Mouse (Mus musculus): ENCODE results near the gene Perm1. TPM values are rescaled to one million over a fixed set of nuclear protein-coding genes. Genes with fewer than 3 reads are reported as not detected.

Perm1 gene
- polyA plus RNA-seq, 1 experiment from 2014 or later, result 0.45 TPM

DNA sequence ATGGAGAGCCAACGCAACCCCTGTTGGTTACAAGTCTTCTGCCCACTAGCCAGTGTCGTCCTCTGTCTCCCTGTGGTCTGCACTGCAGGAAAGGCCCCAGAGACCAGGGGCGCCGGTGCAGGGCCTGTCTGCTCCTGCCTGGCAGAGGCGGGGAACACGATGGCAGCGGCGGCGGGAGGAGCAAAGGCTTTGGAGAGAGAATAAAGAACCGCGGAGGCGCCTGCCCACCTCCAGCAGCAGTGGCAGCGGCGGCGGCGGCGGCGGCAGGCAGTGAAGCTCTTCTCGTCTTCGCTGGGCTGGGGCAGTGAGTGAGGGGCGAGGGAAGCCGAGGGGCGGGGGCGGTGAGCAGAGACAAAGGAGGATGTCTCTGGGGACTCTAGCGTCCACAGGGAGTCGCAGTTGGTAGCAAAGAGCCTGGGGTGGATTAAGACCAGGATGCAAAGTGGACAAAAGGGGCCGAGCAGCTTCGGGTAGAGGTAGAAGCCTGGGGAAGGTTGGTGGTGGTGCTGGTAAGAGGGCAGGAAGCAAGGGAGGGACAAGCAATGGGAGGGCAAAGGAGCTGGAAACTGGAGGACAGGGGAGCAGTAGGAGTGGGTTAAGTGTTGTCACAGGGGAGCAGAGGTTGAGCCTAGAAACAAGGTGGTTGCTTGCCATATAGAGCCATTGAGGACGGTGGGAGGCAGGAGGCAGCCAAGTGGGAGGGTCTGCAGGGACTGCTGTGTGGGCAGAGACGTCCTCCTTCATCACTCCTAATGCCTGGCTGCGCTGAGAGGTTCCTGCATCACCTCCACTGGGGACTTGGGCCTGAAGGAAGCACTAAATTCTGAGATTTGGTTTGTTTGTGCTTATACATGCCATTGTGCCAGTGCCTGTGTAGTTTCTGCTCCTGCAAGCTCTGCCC is 29.5 kb upstream of the Perm1 start:
- H3K4me3 ChIP-seq (ENCODE audit: low read length), result peak overlapping the region; percentile 20
- no peak overlapping the region for H3K27ac ChIP-seq (ENCODE audit: low read length)
- H3K9me3 ChIP-seq (ENCODE audit: control insufficient read depth, low read length), result no peaks in the 10 kb centered on the region
- no peaks in the 10 kb centered on the region for H3K27me3 ChIP-seq (ENCODE audit: control insufficient read depth, insufficient read depth, low read depth, low read length)
- peaks cover 23% of the 10 kb centered on the region for H3K4me1 ChIP-seq (replicated peaks; ENCODE audit: control insufficient read depth, insufficient read depth, low read length)
- ATAC-seq (ENCODE audit: low read depth), result no peak
- peak overlapping the region; percentile 43 for H3K9ac ChIP-seq (ENCODE audit: low read length)
- H3K36me3 ChIP-seq (ENCODE audit: control insufficient read depth, insufficient read depth, low read length), result peaks cover 12% of the 10 kb centered on the region
- H3K4me2 ChIP-seq (ENCODE audit: low read depth, low read length), result peak overlapping the region; percentile 39
- 27% methylated on average over 31 of the region's 31 CpGs for WGBS

DNA sequence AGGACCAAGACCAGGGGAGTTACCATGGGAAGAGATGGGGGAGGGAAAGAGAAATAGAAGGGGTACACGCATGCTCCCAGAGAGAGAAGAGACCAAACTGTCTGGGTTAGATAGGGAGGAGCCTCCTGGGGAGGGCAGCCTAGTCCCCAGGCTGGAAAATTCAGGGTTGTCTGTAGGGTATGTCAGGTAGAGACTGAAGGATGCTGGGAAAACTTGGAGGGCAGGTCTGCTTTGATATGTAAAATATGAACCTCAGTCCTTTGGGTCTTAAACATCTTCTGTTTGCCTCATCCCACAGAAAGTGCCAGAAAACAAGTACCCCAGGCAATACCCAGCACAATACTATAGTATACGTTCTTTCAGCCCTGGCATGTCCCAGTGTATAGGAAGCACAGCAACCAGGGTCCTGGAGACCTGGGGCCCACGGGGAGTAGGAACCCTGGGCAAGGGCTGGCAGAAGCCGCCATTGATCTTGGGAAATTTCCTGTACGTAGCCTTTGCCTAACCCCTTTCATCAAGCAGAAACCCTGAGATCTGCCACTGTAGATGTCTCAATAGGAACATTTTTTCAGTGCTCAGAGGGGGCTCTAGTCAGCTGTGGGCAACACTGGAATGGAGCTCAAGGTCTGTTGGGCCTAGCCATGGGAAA is 27.4 kb upstream of the Perm1 start:
- H3K27ac ChIP-seq (ENCODE audit: low read length), result no peak overlapping the region
- no peak overlapping the region for H3K4me2 ChIP-seq (ENCODE audit: low read depth, low read length)
- no peaks in the 10 kb centered on the region for H3K27me3 ChIP-seq (ENCODE audit: control insufficient read depth, insufficient read depth, low read depth, low read length)
- no peak for ATAC-seq (ENCODE audit: low read depth)
- 75% methylated on average over 5 of the region's 5 CpGs for WGBS
- peaks cover 34% of the 10 kb centered on the region for H3K4me1 ChIP-seq (replicated peaks; ENCODE audit: control insufficient read depth, insufficient read depth, low read length)
- no peak overlapping the region for H3K9ac ChIP-seq (ENCODE audit: low read length)
- peaks cover 12% of the 10 kb centered on the region for H3K36me3 ChIP-seq (ENCODE audit: control insufficient read depth, insufficient read depth, low read length)
- H3K4me3 ChIP-seq (ENCODE audit: low read length), result no peak overlapping the region
- H3K9me3 ChIP-seq (ENCODE audit: control insufficient read depth, low read length), result no peaks in the 10 kb centered on the region

DNA sequence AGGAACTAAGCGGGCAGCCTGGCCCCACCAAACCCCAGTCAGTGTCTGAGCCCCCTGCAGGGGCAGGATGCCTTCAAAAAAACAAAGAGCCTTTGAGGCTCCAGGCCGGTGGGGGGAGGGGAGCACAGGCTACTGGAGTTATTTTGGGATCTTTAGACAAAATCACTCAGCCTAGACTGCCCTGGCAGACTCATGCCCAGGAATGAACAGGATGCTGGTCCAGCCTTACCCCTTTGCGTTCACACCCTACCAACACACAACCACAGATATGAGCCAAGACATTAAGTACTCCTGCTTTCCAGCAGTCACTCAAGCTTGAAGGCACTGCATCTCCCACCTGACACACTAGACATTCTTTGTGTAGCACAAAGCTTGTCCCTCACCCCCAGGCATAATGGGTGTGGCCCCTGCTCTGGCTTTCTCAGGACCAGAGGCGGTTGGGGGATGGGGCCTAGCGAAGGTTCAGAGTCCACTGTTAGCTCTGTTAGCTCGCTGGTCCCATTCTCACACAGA is 26.8 kb upstream of the Perm1 start:
- Histone ChIP-seq H3K36me3 (ENCODE audit: control insufficient read depth, insufficient read depth, low read length) (peaks cover 12% of the 10 kb centered on the region), H3K4me2 (ENCODE audit: low read depth, low read length) (no peak overlapping the region)

DNA sequence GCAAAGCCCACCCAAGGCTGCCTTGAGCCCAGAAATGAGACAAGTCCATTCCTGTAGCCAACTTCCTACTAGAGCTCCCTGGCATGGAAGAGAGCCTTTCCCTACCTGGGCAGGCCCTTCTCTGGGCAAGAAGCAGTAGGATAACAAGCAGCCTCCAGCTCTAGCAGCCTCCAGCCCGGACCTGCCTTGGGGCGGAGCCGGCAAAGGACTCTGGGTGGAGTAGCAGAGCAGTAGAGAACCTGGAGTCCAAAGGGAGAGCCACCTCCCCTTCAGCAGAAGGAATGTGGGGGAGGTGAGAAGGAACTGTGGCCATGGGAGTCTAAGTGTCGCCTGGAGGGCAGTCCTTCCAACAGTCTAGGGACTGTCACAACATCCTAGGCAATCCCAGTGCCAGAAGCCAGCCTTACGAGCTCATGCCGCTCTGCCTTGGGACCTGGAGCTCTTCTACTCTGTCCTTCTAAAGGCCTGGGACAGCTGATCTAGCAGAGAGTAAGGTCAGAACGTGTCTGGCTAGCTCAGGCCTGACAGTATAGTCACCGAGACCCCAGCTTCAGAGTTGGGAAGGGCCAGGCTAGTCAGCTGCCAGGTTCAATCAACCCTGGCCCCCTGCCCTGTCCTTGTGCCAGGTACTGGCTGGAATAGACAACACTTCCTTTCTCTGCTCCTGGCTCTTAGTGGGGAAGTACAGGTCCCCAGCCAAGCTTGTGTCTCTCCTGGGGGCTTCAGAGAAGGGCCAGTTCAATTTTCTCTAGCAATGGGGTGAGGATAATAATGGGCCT is 23.1 kb upstream of the Perm1 start:
- Histone ChIP-seq H3K27me3 (ENCODE audit: control insufficient read depth, insufficient read depth, low read depth, low read length) (no peaks in the 10 kb centered on the region), H3K4me3 (ENCODE audit: low read length) (0 out of 2 replicates have a peak overlapping the region, but pooled peaks have one; percentile 14), H3K4me1 (replicated peaks; ENCODE audit: control insufficient read depth, insufficient read depth, low read length) (peaks cover 56% of the 10 kb centered on the region), H3K9ac (ENCODE audit: low read length) (peak overlapping the region; percentile 51), H3K4me2 (ENCODE audit: low read depth, low read length) (peak overlapping the region; percentile 42), H3K9me3 (ENCODE audit: control insufficient read depth, low read length) (no peaks in the 10 kb centered on the region), H3K36me3 (ENCODE audit: control insufficient read depth, insufficient read depth, low read length) (peaks cover 9% of the 10 kb centered on the region), H3K27ac (ENCODE audit: low read length) (peak overlapping the region; percentile 97)
- ATAC-seq (ENCODE audit: low read depth), result peak; percentile 47
- 38% methylated on average over 8 of the region's 8 CpGs for WGBS

More for the DNA sequence above, 26.8 kb upstream of the Perm1 start:
- Histone ChIP-seq H3K9me3 (ENCODE audit: control insufficient read depth, low read length) (no peaks in the 10 kb centered on the region), H3K4me3 (ENCODE audit: low read length) (no peak overlapping the region), H3K27me3 (ENCODE audit: control insufficient read depth, insufficient read depth, low read depth, low read length) (no peaks in the 10 kb centered on the region), H3K4me1 (replicated peaks; ENCODE audit: control insufficient read depth, insufficient read depth, low read length) (peaks cover 40% of the 10 kb centered on the region), H3K9ac (ENCODE audit: low read length) (0 out of 2 replicates have a peak overlapping the region, but pooled peaks have one; percentile 4), H3K27ac (ENCODE audit: low read length) (peak overlapping the region; percentile 53; the same call in 1 of the 2 replicates)
- 33% methylated on average over 6 of the region's 6 CpGs for WGBS
- ATAC-seq (ENCODE audit: low read depth), result peak; percentile 27; the same call in 1 of the 2 replicates

DNA sequence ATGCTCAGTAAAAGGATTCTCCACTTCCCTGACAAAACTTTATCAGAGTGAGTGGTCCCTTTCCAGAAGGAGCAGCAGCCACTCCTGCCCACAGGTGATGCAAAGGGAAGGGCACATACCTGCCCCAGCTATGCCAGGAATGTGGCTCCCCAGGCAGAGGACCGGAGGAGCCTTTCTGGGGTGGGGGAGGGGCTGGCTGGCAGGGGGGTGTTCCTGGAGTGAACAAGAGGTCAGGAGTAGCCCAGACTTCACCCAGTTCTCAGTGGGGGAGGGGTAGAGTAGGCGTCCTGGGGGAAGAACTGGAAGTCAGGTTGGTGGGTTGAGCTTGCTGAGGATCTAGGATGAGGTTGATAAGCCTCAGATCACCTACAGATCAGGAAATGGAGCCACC is 22.5 kb upstream of the Perm1 start:
- H3K4me3 ChIP-seq (ENCODE audit: low read length), result 0 out of 2 replicates have a peak overlapping the region, but pooled peaks have one; percentile 16
- ATAC-seq (ENCODE audit: low read depth), result peak; percentile 21; the same call in 1 of the 2 replicates
- H3K27ac ChIP-seq (ENCODE audit: low read length), result peak overlapping the region; percentile 97
- peak overlapping the region; percentile 42; the same call in 1 of the 2 replicates for H3K4me2 ChIP-seq (ENCODE audit: low read depth, low read length)
- peaks cover 9% of the 10 kb centered on the region for H3K36me3 ChIP-seq (ENCODE audit: control insufficient read depth, insufficient read depth, low read length)
- H3K4me1 ChIP-seq (replicated peaks; ENCODE audit: control insufficient read depth, insufficient read depth, low read length), result peaks cover 56% of the 10 kb centered on the region
- no peaks in the 10 kb centered on the region for H3K9me3 ChIP-seq (ENCODE audit: control insufficient read depth, low read length)
- H3K27me3 ChIP-seq (ENCODE audit: control insufficient read depth, insufficient read depth, low read depth, low read length), result no peaks in the 10 kb centered on the region
- peak overlapping the region; percentile 51; the same call in 1 of the 2 replicates for H3K9ac ChIP-seq (ENCODE audit: low read length)
- WGBS, result 28% methylated on average over 2 of the region's 2 CpGs

DNA sequence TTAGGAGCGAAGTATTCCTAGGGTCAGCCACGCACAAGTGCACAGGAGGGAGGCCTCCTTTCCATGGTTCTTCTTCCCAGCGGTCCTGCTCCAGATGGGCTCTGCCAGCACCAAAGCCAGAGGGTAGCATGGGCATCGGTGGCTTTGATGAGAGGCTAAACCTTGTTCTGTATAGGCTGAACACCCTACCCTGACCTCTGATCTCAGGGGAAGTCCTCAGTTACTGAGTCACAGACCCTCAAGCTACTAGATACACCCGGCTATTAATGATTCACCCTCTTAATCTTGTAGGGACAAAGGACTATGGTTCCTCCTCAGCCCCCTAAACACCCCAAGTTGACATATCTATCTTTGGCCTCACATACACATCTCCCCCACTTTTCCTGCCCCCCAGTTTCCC is 21.8 kb upstream of the Perm1 start:
- Histone ChIP-seq H3K4me1 (replicated peaks; ENCODE audit: control insufficient read depth, insufficient read depth, low read length) (peaks cover 49% of the 10 kb centered on the region), H3K9me3 (ENCODE audit: control insufficient read depth, low read length) (no peaks in the 10 kb centered on the region), H3K4me3 (ENCODE audit: low read length) (peak overlapping the region; percentile 16; the same call in 1 of the 2 replicates), H3K4me2 (ENCODE audit: low read depth, low read length) (peak overlapping the region; percentile 32; the same call in 1 of the 2 replicates), H3K36me3 (ENCODE audit: control insufficient read depth, insufficient read depth, low read length) (peaks cover 9% of the 10 kb centered on the region), H3K27ac (ENCODE audit: low read length) (peak overlapping the region; percentile 88), H3K9ac (ENCODE audit: low read length) (no peak overlapping the region), H3K27me3 (ENCODE audit: control insufficient read depth, insufficient read depth, low read depth, low read length) (no peaks in the 10 kb centered on the region)
- 46% methylated on average over 5 of the region's 5 CpGs for WGBS
- no peak for ATAC-seq (ENCODE audit: low read depth)

DNA sequence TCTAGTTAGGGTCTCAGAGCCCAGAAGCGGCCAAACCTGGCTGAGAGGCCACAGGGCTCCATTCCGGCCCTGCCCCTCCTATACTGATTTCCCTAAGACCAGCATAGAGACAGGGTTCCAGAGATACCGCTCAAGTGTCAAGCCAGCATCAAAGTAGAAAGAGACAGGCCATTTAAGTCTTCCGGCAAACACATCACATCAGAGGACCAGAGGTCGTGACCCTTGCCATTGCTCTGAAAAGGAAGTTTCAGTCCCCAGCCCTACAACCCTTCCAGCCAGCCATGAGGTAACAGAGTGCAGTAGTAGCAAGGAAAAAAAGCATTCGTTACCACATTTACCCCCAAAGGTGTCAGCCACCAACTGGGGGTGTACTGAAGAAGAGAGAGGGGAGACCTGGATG is 21.3 kb upstream of the Perm1 start:
- Histone ChIP-seq H3K4me2 (ENCODE audit: low read depth, low read length) (peak overlapping the region; percentile 98), H3K4me1 (replicated peaks; ENCODE audit: control insufficient read depth, insufficient read depth, low read length) (peaks cover 45% of the 10 kb centered on the region), H3K9me3 (ENCODE audit: control insufficient read depth, low read length) (no peaks in the 10 kb centered on the region), H3K27ac (ENCODE audit: low read length) (no peak overlapping the region), H3K9ac (ENCODE audit: low read length) (no peak overlapping the region), H3K27me3 (ENCODE audit: control insufficient read depth, insufficient read depth, low read depth, low read length) (no peaks in the 10 kb centered on the region), H3K36me3 (ENCODE audit: control insufficient read depth, insufficient read depth, low read length) (peaks cover 9% of the 10 kb centered on the region), H3K4me3 (ENCODE audit: low read length) (no peak overlapping the region)
- ATAC-seq (ENCODE audit: low read depth), result no peak
- 54% methylated on average over 6 of the region's 6 CpGs for WGBS

DNA sequence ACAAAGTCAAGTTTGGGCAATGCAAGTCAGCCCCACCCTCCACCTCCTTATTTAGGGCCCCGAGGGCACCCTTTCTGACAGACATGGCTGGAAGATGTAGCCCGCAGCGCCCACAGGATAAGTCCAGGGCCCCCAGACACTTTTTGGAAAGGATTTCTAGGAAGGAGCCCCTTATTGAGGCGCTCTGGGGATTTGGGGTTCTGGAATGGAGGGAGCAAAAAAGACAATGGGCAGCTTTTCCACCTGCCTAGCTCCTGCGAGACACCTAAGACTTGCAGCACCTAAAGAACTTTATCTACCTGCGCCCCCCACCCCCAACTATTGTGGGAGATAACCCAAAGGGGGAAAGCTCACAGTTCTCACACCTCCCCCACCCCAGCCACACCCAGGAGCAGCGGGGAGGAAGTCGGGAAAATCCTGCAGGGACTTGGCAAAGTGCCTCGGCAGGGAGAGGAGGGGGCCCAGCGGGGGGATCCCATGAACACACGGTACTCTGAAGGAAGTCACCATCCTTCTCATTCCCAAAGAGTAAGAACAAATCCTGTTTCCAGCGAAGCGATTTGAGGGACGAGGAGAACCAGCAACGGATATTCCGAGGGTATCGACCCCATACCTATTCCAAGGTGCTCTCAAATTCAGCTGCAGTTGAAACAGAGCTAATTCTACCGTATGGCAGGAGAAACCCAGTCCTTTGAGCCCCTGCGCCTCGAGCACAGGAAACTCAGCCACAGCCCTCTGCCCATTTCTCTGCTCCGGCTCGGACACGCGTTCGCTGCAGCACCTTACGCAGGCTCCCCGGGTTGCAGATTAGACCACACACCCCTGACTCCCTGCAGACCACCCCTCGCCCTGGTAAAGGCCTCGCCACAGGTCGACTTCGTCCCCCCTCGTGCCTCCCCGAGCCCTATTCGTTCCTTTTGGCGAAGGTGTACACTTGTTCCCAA is 19.5 kb upstream of the Perm1 start:
- Histone ChIP-seq H3K9me3 (ENCODE audit: control insufficient read depth, low read length) (no peaks in the 10 kb centered on the region), H3K4me2 (ENCODE audit: low read depth, low read length) (peak overlapping the region; percentile 98), H3K36me3 (ENCODE audit: control insufficient read depth, insufficient read depth, low read length) (peaks cover 2% of the 10 kb centered on the region; the same call in 1 of the 2 replicates), H3K27me3 (ENCODE audit: control insufficient read depth, insufficient read depth, low read depth, low read length) (no peaks in the 10 kb centered on the region), H3K4me3 (ENCODE audit: low read length) (peak overlapping the region; percentile 96), H3K4me1 (replicated peaks; ENCODE audit: control insufficient read depth, insufficient read depth, low read length) (peaks cover 42% of the 10 kb centered on the region), H3K27ac (ENCODE audit: low read length) (peak overlapping the region; percentile 89), H3K9ac (ENCODE audit: low read length) (peak overlapping the region; percentile 90)
- 0 out of 2 replicates have a peak, but pooled peaks have one; percentile 10 for ATAC-seq (ENCODE audit: low read depth)
- 3% methylated on average over 35 of the region's 35 CpGs for WGBS

Data from lung, embryonic 16.5 days (tissue).